Mouse (Mus musculus) ES-Bruce4 (cell line): Measurements from ENCODE around the gene Xaf1.

Experiments used
- CTCF ChIP-seq: IDR thresholded peaks from one replicate; pipeline ENCODE4 v1.8.1; 2011; ENCODE audit warnings: low read depth, low read length
- EP300 ChIP-seq: IDR thresholded peaks from 2 replicates; pipeline ENCODE4 v1.6.1; 2011; ENCODE audit warnings: low read depth, low read length; ENCODE audit not compliant: insufficient read depth
- POLR2A ChIP-seq: IDR thresholded peaks from one replicate; pipeline ENCODE4 v1.8.1; 2011; ENCODE audit warnings: low read length; ENCODE audit not compliant: insufficient read depth

DNA sequence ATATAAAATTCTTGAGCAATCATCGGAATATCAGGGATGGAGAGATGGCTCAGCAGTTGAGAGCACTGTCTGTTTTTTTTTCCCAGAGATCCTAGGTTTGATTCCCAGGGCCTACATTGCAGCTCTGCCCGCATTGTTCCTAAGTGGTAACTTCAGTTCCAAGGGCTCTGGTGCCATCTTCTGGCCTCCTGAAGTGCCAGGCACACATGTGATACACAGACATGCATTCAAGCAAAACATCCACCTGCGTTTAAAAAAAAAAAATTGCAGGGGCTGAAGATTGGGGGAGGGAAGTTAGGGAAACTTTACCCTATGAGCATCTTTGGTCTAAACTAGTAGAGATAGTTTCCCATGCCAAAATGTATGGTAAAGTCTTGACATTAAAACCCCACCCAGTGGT lies 23.0 kb downstream of the Xaf1 start:
- TF ChIP-seq CTCF (peak; percentile 52), EP300 (no peak), POLR2A (no peak)
